Mouse (Mus musculus) left cerebral cortex, adult 2 months (tissue): Measurements from ENCODE around the gene Fndc10. TPM values are rescaled to one million over a fixed set of nuclear protein-coding genes. Genes with fewer than 3 reads are reported as not detected.

Source experiments
- DNase-seq, 2 experiments: peaks; one replicate each; pipeline ENCODE4 v3.0.0; 2021 to 2022; ENCODE audit warnings: low spot score in 2 of 2, mixed read lengths in 1 of 2; ENCODE audit errors: extremely low spot score in 1 of 2
- H3K27ac ChIP-seq: fragments of 200-600 bp; 2 replicates; pipeline ENCODE4 v1.8.1; 2022
- H3K4me3 ChIP-seq: fragments of 200-600 bp; 2 replicates; pipeline ENCODE4 v1.8.1; 2022
- CTCF ChIP-seq: fragments of 200-600 bp; IDR thresholded peaks from 2 replicates; pipeline ENCODE4 v1.8.1; 2022; ENCODE audit warnings: antibody characterized with exemption, mild to moderate bottlenecking, moderate library complexity
- intact Hi-C: fragments of 180-260 bp; cut with DNase I; formaldehyde crosslinking; loops from one replicate; pipeline ENCODE4 v1.15.1; 2025
- total RNA-seq, 2 experiments: library from RNA; stranded (reverse); gene quantifications; 2 replicates each; pipeline ENCODE4 v1.2.3; 2021

Gene Fndc10
- total RNA-seq, 2 experiments from 2014 or later, result 26.2 to 33.4 TPM

DNA sequence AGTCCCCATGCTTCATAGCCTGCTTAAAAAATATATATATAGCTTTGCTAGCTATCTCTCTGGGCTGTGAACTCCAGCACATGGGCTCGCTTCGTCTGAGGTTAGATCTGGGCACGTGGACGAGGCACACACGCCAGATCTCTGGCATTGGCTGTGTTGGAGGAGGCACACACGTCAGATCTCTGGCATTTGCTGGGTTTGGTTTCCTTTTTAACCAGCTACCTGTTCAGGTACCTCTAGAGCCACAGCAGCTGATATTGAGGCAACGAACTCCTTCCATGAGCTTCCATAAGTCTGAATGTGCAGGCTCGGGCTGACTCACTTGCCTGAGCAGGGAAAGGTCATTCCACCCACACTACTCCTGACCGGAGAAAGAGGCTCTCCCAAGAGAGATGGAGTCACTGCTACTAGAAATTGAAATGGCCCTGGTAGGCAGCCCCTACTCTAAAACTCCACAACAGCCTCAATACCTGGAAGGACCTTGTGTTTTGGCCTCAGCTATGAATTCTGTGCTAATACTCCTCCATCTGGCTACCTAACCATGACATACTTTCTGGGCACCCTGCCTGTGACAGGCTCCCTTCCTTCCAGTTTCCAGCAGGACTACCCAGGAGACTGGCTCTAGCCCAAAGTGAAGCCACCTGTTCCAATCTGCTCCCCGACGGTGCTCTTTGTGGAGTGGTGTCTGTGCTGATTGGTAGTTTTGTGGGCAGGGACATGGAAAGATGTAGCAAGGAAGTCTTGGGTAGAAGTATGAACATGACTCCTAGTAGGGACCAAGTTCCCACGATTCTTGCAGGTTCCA lies 3.4 kb upstream of the Fndc10 start:
- intact Hi-C loops, result loop anchor here (5.0 kb wide), 1 partner anchor 92 kb away; no protein-coding TSS in a partner anchor
- DNase-seq, result no peak
- TF ChIP-seq CTCF, result no peak
- Histone ChIP-seq H3K27ac (no peak overlapping the region), H3K4me3 (no peak overlapping the region)

- Histone ChIP-seq H3K27ac (no peak overlapping the region), H3K4me3 (no peak overlapping the region)
- TF ChIP-seq CTCF, result no peak
- intact Hi-C loops, result loop anchor here (5.0 kb wide), 1 partner anchor 90 kb away; no protein-coding TSS in a partner anchor
- DNase-seq, result no peak
Measured at GRCm38 (mm10) chr4:155692421-155692820, 1.7 kb upstream of the Fndc10 start.

DNA sequence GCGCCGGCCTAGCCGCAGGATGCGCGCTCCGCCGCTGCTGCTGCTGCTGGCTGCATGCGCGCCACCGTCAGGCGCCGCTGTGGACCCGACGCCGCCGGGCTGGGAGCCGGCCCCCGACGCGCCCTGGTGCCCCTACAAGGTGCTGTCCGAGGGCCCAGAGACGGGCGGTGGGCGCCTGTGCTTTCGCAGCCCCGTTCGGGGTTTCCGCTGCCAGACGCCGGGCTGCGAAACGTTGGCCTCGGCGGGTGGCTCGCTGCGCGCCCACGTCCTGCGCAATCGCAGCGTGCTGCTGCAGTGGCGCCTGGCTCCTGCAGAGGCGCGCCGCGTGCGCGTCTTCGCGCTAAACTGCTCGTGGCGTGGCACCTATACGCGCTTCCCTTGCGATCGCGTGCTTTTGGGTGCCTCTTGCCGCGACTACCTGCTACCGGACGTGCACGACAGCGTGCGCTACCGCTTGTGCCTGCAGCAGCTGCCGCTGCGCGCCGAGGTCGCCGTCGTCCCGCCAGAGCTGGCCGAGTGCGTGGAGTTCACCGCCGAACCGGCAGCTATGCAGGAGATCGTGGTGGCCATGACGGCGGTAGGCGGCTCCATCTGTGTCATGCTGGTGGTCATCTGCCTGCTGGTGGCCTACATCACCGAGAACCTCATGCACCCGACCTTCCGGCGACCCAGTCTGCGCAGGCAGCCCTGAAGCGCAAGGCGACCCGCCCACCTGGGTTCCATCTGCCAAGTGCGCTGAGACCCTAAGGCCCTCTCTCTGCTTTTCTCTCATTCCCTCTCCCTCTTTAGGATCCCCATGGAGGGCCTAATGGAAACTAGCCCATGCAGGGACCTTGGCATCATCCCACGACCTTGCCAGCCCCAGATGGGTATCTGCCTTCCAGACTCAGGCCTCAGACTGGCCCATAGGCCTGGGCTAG lies 600 bp downstream of the Fndc10 start:
- peak overlapping the region; percentile 85 for H3K4me3 ChIP-seq
- intact Hi-C loops, result loop anchor here (5.0 kb wide), 1 partner anchor 88 kb away; no protein-coding TSS in a partner anchor
- peak; percentile 41 for TF ChIP-seq CTCF

DNA sequence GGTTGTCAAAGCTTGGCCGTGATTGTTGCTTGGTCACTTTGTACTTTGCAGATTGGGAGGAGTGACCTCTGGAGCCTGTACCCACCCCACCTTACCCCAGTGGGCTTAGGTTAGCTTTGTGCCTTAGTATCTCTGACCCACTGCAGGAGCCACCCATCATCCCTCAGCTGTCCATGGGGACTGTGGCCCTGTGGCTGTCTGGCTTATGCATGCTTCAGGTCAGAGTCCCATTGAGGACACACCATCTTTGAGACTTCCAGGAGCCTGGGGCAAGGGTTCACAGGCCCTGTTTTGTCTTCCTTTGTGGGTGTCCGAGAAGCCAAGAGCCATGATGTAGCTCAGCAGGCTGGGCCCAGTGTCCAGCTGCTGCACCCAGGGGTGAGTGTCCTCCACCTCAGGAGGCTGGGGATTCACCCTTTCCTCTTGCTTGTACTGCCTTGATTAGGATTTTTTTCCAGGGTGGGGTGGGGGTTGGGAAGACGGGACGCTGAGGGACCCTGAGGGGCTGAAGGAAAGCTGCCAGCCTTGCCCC lies 1.5 kb downstream of the Fndc10 start:
- peak in 1 of 2 experiments; percentile 10 for DNase-seq
- TF ChIP-seq CTCF, result no peak
- Histone ChIP-seq H3K27ac (peak overlapping the region; percentile 99), H3K4me3 (peak overlapping the region; percentile 85)
- intact Hi-C loops, result no loop called here

More for the DNA sequence above, 600 bp downstream of the Fndc10 start:
- DNase-seq, result peak; percentile 83 to 84
- H3K27ac ChIP-seq, result peak overlapping the region; percentile 99

DNA sequence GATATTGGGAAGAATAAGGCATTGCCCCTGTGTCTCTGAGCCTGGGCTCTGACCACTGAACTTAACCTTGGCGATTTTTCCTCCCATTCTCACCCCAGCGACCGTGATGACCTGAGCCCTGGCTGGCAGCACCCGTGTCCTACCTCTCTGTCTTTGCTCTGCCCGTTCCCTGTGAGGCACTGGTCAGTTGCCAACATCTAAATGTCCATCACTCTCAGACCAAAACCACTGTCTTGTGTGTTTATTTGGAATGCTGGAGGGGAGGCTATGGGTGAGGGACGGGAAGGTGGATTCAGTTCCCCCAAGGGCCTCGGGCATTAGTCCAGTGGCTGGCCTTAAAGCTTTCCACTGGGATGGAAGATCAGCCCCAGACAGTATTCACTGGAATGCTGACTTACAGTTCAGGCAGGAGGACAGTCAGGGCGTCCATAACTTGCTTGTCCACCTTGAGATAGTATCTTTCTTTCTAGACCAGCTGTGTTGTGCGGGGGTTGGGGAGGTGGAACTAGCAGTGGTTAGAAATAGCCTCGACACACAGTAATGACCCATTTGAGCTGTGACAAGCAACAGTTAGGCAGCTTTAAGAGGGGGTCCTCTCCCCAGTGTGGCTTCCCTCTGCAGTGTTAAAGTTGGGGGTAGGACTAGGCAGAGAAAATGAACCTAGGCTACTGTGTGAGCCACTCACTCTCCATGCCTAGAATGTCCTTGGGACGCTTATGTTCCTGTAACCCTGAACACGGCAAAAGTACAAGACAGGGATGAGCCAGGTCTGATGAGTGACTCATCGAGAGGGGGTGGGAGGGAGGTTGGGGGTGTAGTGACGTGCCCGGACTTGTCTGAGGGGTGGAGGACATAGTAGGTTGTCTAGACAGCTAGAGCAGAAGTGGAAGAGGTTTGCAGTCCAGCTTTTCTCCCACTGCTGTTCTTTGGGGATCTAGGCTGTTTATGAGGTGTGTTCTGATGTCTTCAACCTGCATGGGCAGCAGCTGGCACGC lies 2.4 kb downstream of the Fndc10 start:
- intact Hi-C loops, result no loop called here
- H3K27ac ChIP-seq, result peak overlapping the region; percentile 99
- peak in 1 of 2 experiments; percentile 15 for DNase-seq
- H3K4me3 ChIP-seq, result peak overlapping the region; percentile 85
- TF ChIP-seq CTCF, result no peak

GRCm38 (mm10) chr4:155700425-155700824 lies 6.3 kb downstream of the Fndc10 start:
- TF ChIP-seq CTCF, result peak; percentile 68
- no peak for DNase-seq
- H3K4me3 ChIP-seq, result no peak overlapping the region
- intact Hi-C loops, result loop anchor here (5.0 kb wide), 1 partner anchor 33 kb away; the partner anchor contains the start of gene Mib2
- no peak overlapping the region for H3K27ac ChIP-seq

DNA sequence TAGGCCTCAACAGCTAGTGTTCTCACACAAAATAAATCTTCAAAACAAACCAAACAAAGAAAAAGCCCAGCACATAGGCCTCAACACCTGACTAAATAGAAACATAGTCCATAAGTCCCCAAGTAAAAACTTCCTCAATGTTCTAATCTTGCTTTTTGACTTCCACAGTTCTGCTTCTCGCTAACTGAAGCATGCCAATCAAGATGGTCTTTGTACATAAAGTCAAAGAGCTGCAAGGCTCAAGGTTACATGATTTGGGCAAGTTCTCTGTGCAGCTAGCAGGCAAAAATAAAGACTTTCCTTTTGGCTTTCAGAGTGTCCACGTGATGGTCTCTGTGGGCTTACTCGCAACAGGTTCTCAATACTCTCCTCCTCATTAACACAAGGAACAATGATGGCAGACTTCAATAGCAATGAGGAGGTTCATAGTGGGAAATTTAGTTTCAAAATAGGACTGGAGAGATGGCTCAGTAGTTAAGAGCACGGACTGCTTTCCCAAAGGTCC lies 9.3 kb downstream of the Fndc10 start:
- Histone ChIP-seq H3K4me3 (no peak overlapping the region), H3K27ac (no peak overlapping the region)
- intact Hi-C loops, result loop anchor here (5.0 kb wide), 1 partner anchor 36 kb away; the partner anchor contains the start of gene Mib2
- no peak for DNase-seq
- TF ChIP-seq CTCF, result no peak

GRCm38 (mm10) chr4:155704721-155705591 lies 10.8 kb downstream of the Fndc10 start, which contains the start of gene Ssu72:
Ssu72 (plus strand) TSS chr4:155704800.
- intact Hi-C loops, result loop anchor here (1.0 to 5.0 kb wide), 3 partner anchors 30 to 81 kb away; partner anchors contain the start of genes Cdk11b, Mib2 and Tmem240
- no peak for TF ChIP-seq CTCF
- peak; percentile 95 to 97 for DNase-seq
- peak within 1 kb of the TSS; percentile 71 for H3K4me3 ChIP-seq
- peak within 1 kb of the TSS; percentile 95 for H3K27ac ChIP-seq

DNA sequence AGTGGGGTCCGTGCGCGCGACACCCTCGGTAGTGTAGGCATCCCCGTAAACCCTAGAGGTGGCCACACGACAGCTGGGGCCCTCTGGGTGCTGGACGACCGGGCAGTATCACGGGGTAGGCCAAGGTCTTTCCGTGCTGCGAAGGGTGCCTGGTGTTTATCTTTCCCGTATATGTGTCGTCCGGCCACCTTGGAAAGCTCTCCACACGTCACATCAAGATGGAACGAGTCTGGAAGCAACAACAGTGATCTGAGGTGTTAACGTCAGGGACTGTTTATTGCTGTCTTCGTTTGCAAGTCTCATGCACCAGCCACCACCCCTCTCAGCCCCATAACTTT lies 11.4 kb downstream of the Fndc10 start:
- intact Hi-C loops, result loop anchor here (1.0 to 2.0 kb wide), 2 partner anchors 29 to 81 kb away; partner anchors contain the start of genes Cdk11b and Tmem240
- Histone ChIP-seq H3K27ac (peak overlapping the region; percentile 95), H3K4me3 (peak overlapping the region; percentile 71)
- TF ChIP-seq CTCF, result no peak
- no peak for DNase-seq
